Mouse (Mus musculus) forebrain, embryonic 16.5 days (tissue): Measurements from ENCODE around the gene Hnrnpul1. TPM values are rescaled to one million over a fixed set of nuclear protein-coding genes. Genes with fewer than 3 reads are reported as not detected.
"Not testable (repeated sequence)": the region's sequence is repeated elsewhere in the genome, so short reads cannot be mapped to it uniquely, and the experiment has no call there.

Experiments
- ATAC-seq: fragments of 200-750 bp; cut with Nextera tagmentation; 2 replicates; pipeline ENCODE4 v1.8.0; 2017; ENCODE audit warnings: mild to moderate bottlenecking, moderate library complexity
- H3K27ac ChIP-seq: fragments of 300-500 bp; sonication (generic); 2 replicates; pipeline ENCODE4 v1.5.1; 2014; ENCODE audit warnings: low read length, control low read depth
- H3K27me3 ChIP-seq: fragments of 300-500 bp; sonication (generic); replicated peaks from 2 replicates; pipeline ENCODE4 v1.6.1; 2014; ENCODE audit warnings: low read length; ENCODE audit not compliant: control insufficient read depth, insufficient read depth
- H3K36me3 ChIP-seq: fragments of 300-500 bp; sonication (generic); 2 replicates; pipeline ENCODE4 v1.6.1; 2014; ENCODE audit not compliant: control insufficient read depth, insufficient read depth
- H3K4me1 ChIP-seq: fragments of 300-500 bp; sonication (generic); replicated peaks from 2 replicates; pipeline ENCODE4 v1.6.1; 2014; ENCODE audit warnings: low read length; ENCODE audit not compliant: control insufficient read depth, insufficient read depth
- H3K4me2 ChIP-seq: fragments of 300-500 bp; sonication (generic); 2 replicates; pipeline ENCODE4 v1.6.1; 2014; ENCODE audit warnings: mild to moderate bottlenecking, low read length, control low read depth
- H3K4me3 ChIP-seq: fragments of 300-500 bp; sonication (generic); replicated peaks from 2 replicates; pipeline ENCODE4 v1.5.1; 2014; ENCODE audit warnings: mild to moderate bottlenecking, low read length, control low read depth
- H3K9ac ChIP-seq: fragments of 300-500 bp; sonication (generic); replicated peaks from 2 replicates; pipeline ENCODE4 v1.6.1; 2014; ENCODE audit warnings: low read depth, low read length, control low read depth
- H3K9me3 ChIP-seq: fragments of 300-500 bp; sonication (generic); 2 replicates; pipeline ENCODE4 v1.6.1; 2016; ENCODE audit warnings: low read length; ENCODE audit not compliant: control insufficient read depth
- WGBS: fragments of 180-500 bp; shearing (Covaris S2); extraction: QIAGEN DNeasy Blood & Tissue Kit; methylation state at CpG from one replicate; pipeline ENCODE4 v1.1.7; 2014; 5-methylcytosine and 5-hydroxymethylcytosine counted together
- polyA plus RNA-seq: library from polyadenylated mRNA; unstranded; fragments of >200 nt; fragmentation: Nextera tagmentation; extraction: Ambion mirVana; gene quantifications from 2 replicates; pipeline ENCODE4 v1.2.1, GENCODE M21; 2015

The Hnrnpul1 gene
- polyA plus RNA-seq, 1 experiment from 2014 or later, result 44.2 TPM

DNA sequence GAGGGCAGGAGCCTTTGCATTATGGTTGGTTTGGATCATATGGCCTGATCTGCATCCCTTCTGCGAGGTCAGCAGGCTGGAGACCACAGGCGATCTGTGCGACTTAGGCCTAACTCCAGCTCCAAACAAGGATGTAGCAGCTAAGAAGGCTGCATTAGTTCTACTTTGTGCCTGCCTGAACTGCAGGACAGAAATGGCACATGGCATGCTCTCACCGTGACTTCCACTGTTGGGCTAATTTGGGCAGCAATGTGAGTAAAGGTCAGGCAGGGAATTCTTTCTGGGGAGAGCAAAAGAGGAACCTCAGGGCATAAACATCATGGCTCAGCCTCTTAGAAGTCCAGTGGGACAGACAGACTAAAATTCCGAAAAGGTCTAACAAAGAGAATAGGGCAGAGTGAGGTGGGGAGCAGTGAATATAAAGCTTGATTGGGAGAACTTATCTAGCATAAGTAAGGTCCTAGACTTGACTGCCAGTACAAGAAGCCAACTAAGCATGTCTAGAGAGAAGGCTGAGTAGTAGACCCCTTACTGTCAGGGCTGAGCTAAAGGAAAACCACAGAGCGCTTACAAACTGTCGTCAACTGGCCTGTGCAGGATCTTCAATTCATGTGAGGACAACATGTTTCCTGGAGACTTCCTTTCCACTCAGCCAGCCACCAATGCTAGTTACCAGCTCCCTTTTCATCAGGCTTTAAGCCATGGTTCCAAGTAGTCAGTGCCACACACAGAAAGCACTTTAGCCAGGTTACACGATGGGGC, 23.1 kb downstream of the Hnrnpul1 start:
- Histone ChIP-seq H3K4me2 (no peak overlapping the region), H3K9ac (no peak overlapping the region)
- WGBS, result 93% methylated on average over 8 of the region's 8 CpGs

GRCm38 (mm10) chr7:25729862-25730261, 24.7 kb downstream of the Hnrnpul1 start:
- no peaks in the 10 kb centered on the region for H3K9me3 ChIP-seq
- no peak overlapping the region for H3K27ac ChIP-seq
- H3K27me3 ChIP-seq, result no peaks in the 10 kb centered on the region
- no peak overlapping the region for H3K9ac ChIP-seq
- ATAC-seq, result no peak
- H3K4me1 ChIP-seq, result no peaks in the 10 kb centered on the region
- no peak overlapping the region for H3K4me2 ChIP-seq
- H3K36me3 ChIP-seq, result peaks cover 75% of the 10 kb centered on the region
- 93% methylated on average over 2 of the region's 2 CpGs for WGBS
- no peak overlapping the region for H3K4me3 ChIP-seq

More for the DNA sequence above, 23.1 kb downstream of the Hnrnpul1 start:
- H3K36me3 ChIP-seq, result peaks cover 72% of the 10 kb centered on the region
- H3K4me1 ChIP-seq, result no peaks in the 10 kb centered on the region
- H3K4me3 ChIP-seq, result no peak overlapping the region
- no peaks in the 10 kb centered on the region for H3K27me3 ChIP-seq
- no peak overlapping the region for H3K27ac ChIP-seq
- ATAC-seq, result no peak
- no peaks in the 10 kb centered on the region for H3K9me3 ChIP-seq

DNA sequence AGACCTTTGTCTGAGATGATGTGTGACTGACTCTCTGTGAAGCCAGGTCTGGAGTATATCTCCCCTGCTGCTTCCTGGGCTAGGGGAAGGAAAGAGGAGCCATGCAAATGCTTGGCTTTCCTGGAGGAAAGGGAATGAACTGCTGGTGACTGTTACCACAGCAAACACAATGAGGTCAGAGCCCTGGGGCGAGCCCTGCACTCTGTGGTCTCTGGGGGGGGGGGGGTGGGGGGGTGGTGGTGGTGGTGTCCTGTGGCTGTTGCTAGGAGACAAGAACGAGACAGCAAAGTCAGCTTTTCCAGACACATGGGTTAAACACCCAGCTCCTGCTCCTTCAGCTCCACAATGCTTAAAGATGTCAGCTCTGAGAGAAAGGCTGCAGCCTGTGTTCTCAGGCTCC, 25.2 kb downstream of the Hnrnpul1 start:
- Histone ChIP-seq H3K27me3 (no peaks in the 10 kb centered on the region), H3K9ac (no peak overlapping the region), H3K27ac (no peak overlapping the region), H3K4me2 (no peak overlapping the region), H3K9me3 (no peaks in the 10 kb centered on the region), H3K4me3 (no peak overlapping the region), H3K4me1 (no peaks in the 10 kb centered on the region), H3K36me3 (peaks cover 75% of the 10 kb centered on the region)
- no peak for ATAC-seq
- 41% methylated on average over 2 of the region's 2 CpGs for WGBS

GRCm38 (mm10) chr7:25727800-25728199, 26.8 kb downstream of the Hnrnpul1 start:
- Histone ChIP-seq H3K4me2 (no peak overlapping the region), H3K27ac (no peak overlapping the region)

DNA sequence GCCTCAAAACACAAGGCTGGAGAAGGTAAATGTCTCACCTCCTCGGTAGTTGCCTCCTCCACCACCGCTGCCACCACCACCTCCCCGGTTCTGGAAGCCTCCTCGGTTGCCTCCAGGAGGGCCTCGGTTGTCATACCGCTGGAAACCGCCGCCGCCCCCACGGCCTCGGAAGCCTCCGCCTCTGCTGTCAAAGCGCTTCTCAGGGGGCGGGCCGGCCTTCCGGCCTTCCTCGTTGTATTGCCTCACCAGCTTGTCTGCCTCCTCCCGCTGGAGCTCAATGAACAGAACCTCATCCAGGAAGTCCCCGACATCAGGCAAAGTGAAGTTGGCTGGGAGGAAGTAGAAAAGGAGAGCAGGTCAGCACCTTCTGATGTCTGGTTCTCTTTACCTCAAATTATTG, 28.7 kb downstream of the Hnrnpul1 start:
- H3K9me3 ChIP-seq, result no peaks in the 10 kb centered on the region
- H3K9ac ChIP-seq, result no peak overlapping the region
- 85% methylated on average over 19 of the region's 19 CpGs for WGBS
- H3K4me1 ChIP-seq, result no peaks in the 10 kb centered on the region
- H3K27ac ChIP-seq, result no peak overlapping the region
- no peak for ATAC-seq
- H3K36me3 ChIP-seq, result peaks cover 66% of the 10 kb centered on the region
- H3K4me2 ChIP-seq, result no peak overlapping the region
- no peaks in the 10 kb centered on the region for H3K27me3 ChIP-seq
- H3K4me3 ChIP-seq, result no peak overlapping the region

More at GRCm38 (mm10) chr7:25727800-25728199, 26.8 kb downstream of the Hnrnpul1 start:
- no peaks in the 10 kb centered on the region for H3K27me3 ChIP-seq
- no peak overlapping the region for H3K9ac ChIP-seq
- ATAC-seq, result no peak
- no peaks in the 10 kb centered on the region for H3K9me3 ChIP-seq
- H3K4me3 ChIP-seq, result no peak overlapping the region
- 94% methylated on average over 5 of the region's 5 CpGs for WGBS
- peaks cover 74% of the 10 kb centered on the region for H3K36me3 ChIP-seq
- no peaks in the 10 kb centered on the region for H3K4me1 ChIP-seq

DNA sequence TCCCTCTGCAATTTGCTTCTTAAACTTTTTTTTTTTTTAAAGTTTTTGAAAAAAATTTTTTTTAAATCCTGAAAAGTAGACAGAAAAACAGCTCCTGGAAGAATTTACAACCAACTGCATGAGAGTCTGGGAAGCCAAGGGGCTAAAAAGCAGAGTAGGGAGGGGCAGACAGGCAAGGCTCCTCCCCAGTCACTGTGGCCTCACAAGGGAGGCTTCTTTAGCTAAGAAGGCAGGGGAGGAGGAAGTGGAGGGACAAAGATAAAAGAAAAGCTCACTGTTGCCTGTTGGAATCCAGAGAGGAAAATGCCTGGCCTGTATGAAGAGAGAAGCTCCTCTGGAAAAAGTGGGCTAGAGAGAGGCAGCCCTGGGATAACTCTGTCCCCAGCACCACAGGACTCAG, 32.8 kb downstream of the Hnrnpul1 start:
- not testable (repeated sequence) for ATAC-seq, H3K9ac ChIP-seq, H3K4me2 ChIP-seq, H3K4me3 ChIP-seq, H3K27ac ChIP-seq, H3K9me3 ChIP-seq, H3K27me3 ChIP-seq
- Histone ChIP-seq H3K36me3 (peaks cover 46% of the 10 kb centered on the region), H3K4me1 (peaks cover 19% of the 10 kb centered on the region)

DNA sequence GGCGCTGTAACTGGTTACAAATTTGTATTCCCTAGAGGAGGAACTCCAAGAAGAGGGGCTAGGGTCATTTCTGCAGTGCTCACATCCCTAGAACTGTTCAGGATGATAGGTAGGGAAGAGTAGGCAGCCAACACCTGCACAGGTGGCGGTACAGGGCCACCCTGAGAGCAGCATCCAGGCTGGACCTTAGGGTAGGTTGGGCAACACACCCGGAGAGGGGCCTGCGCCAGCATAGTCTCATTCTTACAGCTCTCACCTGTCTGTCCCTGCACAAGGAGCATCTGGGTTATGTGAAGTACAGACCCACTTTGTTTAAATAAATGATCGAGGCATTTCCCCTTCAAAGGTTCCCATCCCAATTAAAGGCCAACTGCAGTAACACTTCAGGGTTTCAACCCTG, 33.8 kb downstream of the Hnrnpul1 start:
- no peaks in the 10 kb centered on the region for H3K27me3 ChIP-seq
- H3K9me3 ChIP-seq, result no peaks in the 10 kb centered on the region
- H3K36me3 ChIP-seq, result peaks cover 40% of the 10 kb centered on the region
- peaks cover 19% of the 10 kb centered on the region for H3K4me1 ChIP-seq
- no peak overlapping the region for H3K9ac ChIP-seq
- 93% methylated on average over 5 of the region's 5 CpGs for WGBS
- no peak overlapping the region for H3K4me2 ChIP-seq
- no peak for ATAC-seq
- no peak overlapping the region for H3K4me3 ChIP-seq
- H3K27ac ChIP-seq, result no peak overlapping the region

GRCm38 (mm10) chr7:25719761-25720610, 34.6 kb downstream of the Hnrnpul1 start:
- Histone ChIP-seq H3K27ac (no peak overlapping the region), H3K4me3 (no peak overlapping the region), H3K4me1 (peaks cover 19% of the 10 kb centered on the region), H3K27me3 (no peaks in the 10 kb centered on the region), H3K4me2 (no peak overlapping the region), H3K9me3 (no peaks in the 10 kb centered on the region), H3K9ac (no peak overlapping the region), H3K36me3 (peaks cover 37% of the 10 kb centered on the region)
- peak; percentile 54 for ATAC-seq
- 64% methylated on average over 10 of the region's 10 CpGs for WGBS

- H3K4me3 ChIP-seq, result peak within 1 kb of the TSS; percentile 70
- H3K9ac ChIP-seq, result peak within 1 kb of the TSS; percentile 64
- WGBS, result 4% methylated on average over 32 of the region's 32 CpGs
- H3K9me3 ChIP-seq, result no peaks in the 10 kb centered on the region
- H3K36me3 ChIP-seq, result peaks cover 37% of the 10 kb centered on the region
- peaks cover 19% of the 10 kb centered on the region for H3K4me1 ChIP-seq
- peak within 1 kb of the TSS; percentile 68 for H3K27ac ChIP-seq
- H3K27me3 ChIP-seq, result no peaks in the 10 kb centered on the region
- peak; percentile 86 for ATAC-seq
- peak within 1 kb of the TSS; percentile 89 for H3K4me2 ChIP-seq
These were observed 35.7 kb downstream of the Hnrnpul1 start, which contains the start of gene Ccdc97 for GRCm38 (mm10) chr7:25718788-25719417. Ccdc97 (minus strand) TSS chr7:25719088.
